Mouse (Mus musculus) forebrain, embryonic 14.5 days (tissue): ENCODE data around the gene G3bp2. TPM values are rescaled to one million over a fixed set of nuclear protein-coding genes. Genes with fewer than 3 reads are reported as not detected.

Source experiments
- ATAC-seq: fragments of 200-750 bp; cut with Nextera tagmentation; 2 replicates; pipeline ENCODE4 v1.8.0; 2017; ENCODE audit warnings: mild to moderate bottlenecking, moderate library complexity
- DNase-seq: peaks from one replicate; pipeline ENCODE4 v3.0.0-alpha.2; 2015; ENCODE audit warnings: low spot score
- H3K27ac ChIP-seq: fragments of 300-500 bp; sonication (generic); 2 replicates; pipeline ENCODE4 v1.5.1; 2014; ENCODE audit warnings: low read depth, mild to moderate bottlenecking, control low read depth, low read length, moderate library complexity
- H3K27me3 ChIP-seq: fragments of 300-500 bp; sonication (generic); replicated peaks from 2 replicates; pipeline ENCODE4 v1.6.1; 2014; ENCODE audit warnings: low read length, control low read depth, mixed read lengths; ENCODE audit not compliant: control insufficient read depth, insufficient read depth
- H3K36me3 ChIP-seq: fragments of 300-500 bp; sonication (generic); 2 replicates; pipeline ENCODE4 v1.6.1; 2014; ENCODE audit warnings: low read length, control low read depth; ENCODE audit not compliant: control insufficient read depth, insufficient read depth
- H3K4me1 ChIP-seq: fragments of 300-500 bp; sonication (generic); 2 replicates; pipeline ENCODE4 v1.6.1; 2014; ENCODE audit warnings: antibody characterized with exemption, low read length, control low read depth; ENCODE audit not compliant: control insufficient read depth, insufficient read depth
- H3K4me2 ChIP-seq: fragments of 300-500 bp; sonication (generic); 2 replicates; pipeline ENCODE4 v1.6.1; 2014; ENCODE audit warnings: mild to moderate bottlenecking, control low read depth, low read length
- H3K4me3 ChIP-seq: fragments of 300-500 bp; sonication (generic); 2 replicates; pipeline ENCODE4 v1.5.1; 2014; ENCODE audit warnings: low read depth, low read length, control low read depth
- H3K9ac ChIP-seq: fragments of 300-500 bp; sonication (generic); 2 replicates; pipeline ENCODE4 v1.6.1; 2014; ENCODE audit warnings: mild to moderate bottlenecking, low read length, control low read depth, moderate library complexity
- H3K9me3 ChIP-seq: fragments of 300-500 bp; sonication (generic); replicated peaks from 2 replicates; pipeline ENCODE4 v1.6.1; 2016; ENCODE audit warnings: low read length, control low read depth, mixed read lengths; ENCODE audit not compliant: control insufficient read depth
- WGBS: fragments of 180-500 bp; shearing (Covaris S2); extraction: QIAGEN DNeasy Blood & Tissue Kit; methylation state at CpG from one replicate; pipeline ENCODE4 v1.1.7; 2014; 5-methylcytosine and 5-hydroxymethylcytosine counted together
- polyA plus RNA-seq: library from polyadenylated mRNA; unstranded; fragments of >200 nt; fragmentation: Nextera tagmentation; extraction: Ambion mirVana; gene quantifications from 2 replicates; pipeline ENCODE4 v1.2.1, GENCODE M21; 2014

The G3bp2 gene
- polyA plus RNA-seq, 1 experiment from 2014 or later, result 351 TPM

DNA sequence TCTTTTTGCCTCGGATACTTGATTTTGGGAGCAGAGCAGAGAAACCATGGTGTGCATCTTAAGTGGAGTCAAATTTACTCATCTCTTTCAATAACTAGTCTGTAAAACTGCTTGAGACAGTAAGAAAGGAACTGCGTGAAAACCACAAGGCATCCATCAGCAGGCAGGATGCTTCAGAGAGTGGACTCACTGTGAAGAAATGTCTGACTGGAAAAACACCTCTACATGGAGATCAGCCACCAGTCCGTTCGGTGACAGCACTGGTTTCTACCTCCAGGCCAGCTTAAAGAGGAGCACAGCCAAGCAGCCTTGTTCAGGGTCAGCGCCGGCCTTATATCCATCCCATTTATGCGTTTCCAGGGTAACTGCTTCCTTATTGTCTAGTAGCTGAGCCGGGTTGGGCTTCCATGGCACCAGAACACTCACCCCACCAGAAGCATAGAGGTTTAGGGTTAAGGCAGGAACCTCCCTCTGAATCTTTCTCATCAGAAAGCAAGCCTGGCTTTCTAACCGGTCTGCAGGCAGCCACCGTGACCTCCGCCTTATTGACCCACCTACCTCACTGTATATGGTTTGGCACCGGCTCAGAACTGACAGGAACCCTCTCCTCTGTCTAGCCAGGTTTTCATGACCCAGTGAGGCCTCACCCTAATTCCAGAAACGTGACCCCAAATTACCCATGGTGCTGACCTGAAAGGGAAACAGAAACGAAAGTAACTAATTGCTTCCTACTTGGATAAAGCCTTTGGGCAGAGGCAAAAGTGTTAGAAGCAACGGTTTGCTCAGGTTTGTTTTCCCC, 9.9 kb upstream of the G3bp2 start:
- no peaks in the 10 kb centered on the region for H3K4me1 ChIP-seq
- no peaks in the 10 kb centered on the region for H3K27me3 ChIP-seq
- H3K9me3 ChIP-seq, result no peaks in the 10 kb centered on the region
- no peaks in the 10 kb centered on the region for H3K36me3 ChIP-seq
- H3K9ac ChIP-seq, result no peak overlapping the region; the same call in 1 of the 2 replicates
- no peak overlapping the region for H3K4me3 ChIP-seq
- no peak overlapping the region for H3K27ac ChIP-seq
- DNase-seq (no peak), ATAC-seq (no peak)
- H3K4me2 ChIP-seq, result no peak overlapping the region
- WGBS, result 54% methylated on average over 15 of the region's 15 CpGs

DNA sequence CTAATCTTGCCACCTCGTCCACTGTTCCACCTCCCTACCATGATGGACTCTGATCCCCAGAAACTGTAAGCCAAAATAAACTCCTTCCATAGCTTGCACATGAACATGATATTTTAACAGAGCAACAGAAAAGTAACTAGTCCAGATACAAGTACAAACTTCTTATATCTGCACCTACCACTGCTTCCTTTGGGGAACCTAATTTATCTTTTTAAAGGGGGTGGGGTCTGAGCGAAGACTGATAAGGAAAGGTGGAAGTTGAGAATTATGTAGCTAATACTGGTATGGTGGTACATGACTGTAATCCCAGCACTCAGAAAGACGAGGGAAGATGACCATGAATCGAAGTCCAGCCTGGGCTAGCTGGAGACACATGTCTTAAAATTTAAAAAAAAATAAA, 4.0 kb upstream of the G3bp2 start:
- no peaks in the 10 kb centered on the region for H3K9me3 ChIP-seq
- H3K27ac ChIP-seq, result no peak overlapping the region
- WGBS, result 86% methylated on average over 4 of the region's 4 CpGs
- DNase-seq, result no peak
- H3K27me3 ChIP-seq, result no peaks in the 10 kb centered on the region
- no peak overlapping the region for H3K4me3 ChIP-seq
- H3K4me1 ChIP-seq, result no peaks in the 10 kb centered on the region
- H3K9ac ChIP-seq, result no peak overlapping the region
- no peak for ATAC-seq
- H3K36me3 ChIP-seq, result no peaks in the 10 kb centered on the region
- H3K4me2 ChIP-seq, result no peak overlapping the region

DNA sequence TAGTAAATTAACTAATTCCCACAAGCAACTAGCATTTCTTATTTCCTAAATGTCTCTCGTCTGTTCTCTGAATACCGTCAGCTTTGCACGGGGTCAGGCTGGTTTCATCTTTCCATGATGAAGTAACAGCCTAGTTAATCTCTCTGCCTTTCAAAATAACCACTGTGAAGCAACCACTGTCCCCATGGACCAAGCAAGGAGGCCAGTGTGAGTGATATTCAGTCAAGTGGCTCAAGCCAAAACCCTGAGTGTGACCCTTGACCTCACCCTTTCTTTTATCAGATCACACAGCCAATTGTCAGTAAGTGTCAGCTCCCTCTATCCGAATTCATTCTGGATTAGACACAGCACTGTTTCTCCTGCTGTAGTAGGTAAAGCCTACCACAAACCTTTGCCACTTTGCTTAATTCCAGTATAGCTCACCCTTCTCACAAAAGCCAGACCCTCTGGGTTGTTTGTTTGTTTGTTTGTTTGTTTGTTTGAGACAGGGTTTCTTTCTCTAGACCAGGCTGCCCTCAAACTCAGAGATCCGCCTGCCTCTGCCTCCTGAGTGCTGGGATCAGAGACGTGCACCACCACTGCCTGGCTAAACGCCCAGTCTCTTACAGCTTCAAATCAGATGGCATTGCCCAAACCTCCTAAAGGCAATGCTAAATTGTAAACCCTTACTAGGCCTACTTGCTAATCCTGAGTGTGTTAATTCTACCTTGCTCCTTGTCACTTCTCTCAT, 2.5 kb upstream of the G3bp2 start:
- peaks cover 13% of the 10 kb centered on the region for H3K4me1 ChIP-seq
- no peak for ATAC-seq
- H3K27me3 ChIP-seq, result no peaks in the 10 kb centered on the region
- H3K4me2 ChIP-seq, result no peak overlapping the region
- no peak overlapping the region for H3K27ac ChIP-seq
- H3K4me3 ChIP-seq, result no peak overlapping the region
- 87% methylated on average over 7 of the region's 7 CpGs for WGBS
- H3K9me3 ChIP-seq, result no peaks in the 10 kb centered on the region
- no peak overlapping the region for H3K9ac ChIP-seq
- no peaks in the 10 kb centered on the region for H3K36me3 ChIP-seq
- no peak for DNase-seq

DNA sequence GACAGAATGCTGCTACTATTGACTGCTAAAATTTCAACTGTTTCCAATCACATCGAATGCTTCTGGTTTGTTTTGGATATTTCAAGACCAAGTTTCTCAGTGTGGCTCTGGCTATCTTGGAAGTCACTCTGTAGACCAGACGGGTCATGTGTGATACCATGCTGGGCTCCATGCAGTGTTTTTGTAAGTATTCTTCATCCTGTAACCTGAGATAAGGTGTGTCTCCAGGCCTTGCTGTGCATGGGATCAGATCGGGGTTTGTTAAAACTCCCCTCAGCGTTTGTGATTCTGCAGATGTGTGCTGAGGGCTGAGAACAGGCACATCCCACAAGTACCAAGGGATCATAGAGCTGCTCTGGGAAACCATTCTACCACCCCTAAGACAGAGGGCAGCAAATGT, 1.7 kb upstream of the G3bp2 start:
- Histone ChIP-seq H3K4me1 (peaks cover 20% of the 10 kb centered on the region), H3K4me2 (no peak overlapping the region), H3K36me3 (no peaks in the 10 kb centered on the region), H3K27ac (no peak overlapping the region), H3K27me3 (no peaks in the 10 kb centered on the region), H3K9me3 (no peaks in the 10 kb centered on the region), H3K4me3 (no peak overlapping the region), H3K9ac (no peak overlapping the region)
- ATAC-seq (no peak), DNase-seq (no peak)
- 77% methylated on average over 4 of the region's 4 CpGs for WGBS

DNA sequence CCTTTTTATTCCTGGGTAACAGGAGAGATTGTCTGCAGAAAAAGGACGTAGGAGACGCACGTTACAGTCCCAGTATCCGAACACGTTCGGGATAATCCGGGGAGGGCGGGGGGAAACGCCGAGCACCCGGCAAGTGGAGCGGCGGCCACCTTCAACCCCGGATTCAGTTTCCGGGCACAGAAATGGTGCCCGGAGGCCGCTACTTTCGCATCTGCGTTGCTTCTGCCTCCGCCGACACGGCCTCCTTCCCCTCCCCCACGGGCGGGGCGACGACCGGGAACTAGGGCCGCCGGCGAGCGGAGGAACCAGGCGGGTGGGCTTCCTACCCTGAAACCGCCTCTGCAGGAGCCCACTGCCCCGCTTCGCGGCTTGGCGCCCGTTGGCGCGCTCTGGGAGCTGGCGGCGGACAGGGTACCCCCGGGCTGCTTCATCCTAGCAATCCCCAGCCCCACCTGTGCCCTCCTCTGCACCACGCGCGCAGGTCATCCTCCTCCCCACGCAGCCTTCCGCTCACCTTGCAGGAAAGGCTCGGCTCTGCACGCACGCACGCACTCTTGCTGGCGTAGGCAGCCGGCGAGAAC, 608 bp downstream of the G3bp2 start:
- peak overlapping the region; percentile 97 for H3K4me3 ChIP-seq
- H3K4me1 ChIP-seq, result peaks cover 20% of the 10 kb centered on the region
- ATAC-seq (peak; percentile 67; the same call in 1 of the 2 replicates), DNase-seq (peak; percentile 67)
- H3K27ac ChIP-seq, result peak overlapping the region; percentile 99
- under 1% methylated on average over 54 of the region's 55 CpGs for WGBS
- H3K27me3 ChIP-seq, result no peaks in the 10 kb centered on the region
- H3K9ac ChIP-seq, result peak overlapping the region; percentile 97
- H3K9me3 ChIP-seq, result no peaks in the 10 kb centered on the region
- H3K36me3 ChIP-seq, result no peaks in the 10 kb centered on the region
- H3K4me2 ChIP-seq, result peak overlapping the region; percentile 64

DNA sequence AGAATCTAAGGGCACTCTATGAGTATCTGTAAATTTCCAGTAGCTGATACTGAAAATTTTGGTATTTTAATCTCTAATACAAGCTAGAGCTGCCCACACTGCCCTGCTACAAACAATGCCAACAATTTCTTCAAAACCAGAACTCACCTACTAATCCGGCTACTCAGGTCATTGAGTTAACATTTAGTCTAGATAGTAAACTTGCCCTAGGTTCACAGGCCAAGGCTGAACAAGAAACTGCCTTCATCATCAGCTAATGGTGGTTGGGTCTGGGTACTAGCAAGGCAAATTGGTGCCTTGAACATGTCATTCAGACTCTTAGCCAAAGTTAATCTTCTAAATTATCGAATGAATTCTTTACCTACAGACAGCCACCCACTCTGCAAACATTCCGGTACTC, 2.2 kb downstream of the G3bp2 start:
- no peak overlapping the region for H3K27ac ChIP-seq
- no peaks in the 10 kb centered on the region for H3K27me3 ChIP-seq
- peak overlapping the region; percentile 64 for H3K4me2 ChIP-seq
- DNase-seq (no peak), ATAC-seq (no peak)
- no peaks in the 10 kb centered on the region for H3K36me3 ChIP-seq
- 75% methylated on average over 3 of the region's 3 CpGs for WGBS
- H3K4me1 ChIP-seq, result peaks cover 20% of the 10 kb centered on the region
- H3K9ac ChIP-seq, result peak overlapping the region; percentile 97; the same call in 1 of the 2 replicates
- peak overlapping the region; percentile 97; the same call in 1 of the 2 replicates for H3K4me3 ChIP-seq
- no peaks in the 10 kb centered on the region for H3K9me3 ChIP-seq

DNA sequence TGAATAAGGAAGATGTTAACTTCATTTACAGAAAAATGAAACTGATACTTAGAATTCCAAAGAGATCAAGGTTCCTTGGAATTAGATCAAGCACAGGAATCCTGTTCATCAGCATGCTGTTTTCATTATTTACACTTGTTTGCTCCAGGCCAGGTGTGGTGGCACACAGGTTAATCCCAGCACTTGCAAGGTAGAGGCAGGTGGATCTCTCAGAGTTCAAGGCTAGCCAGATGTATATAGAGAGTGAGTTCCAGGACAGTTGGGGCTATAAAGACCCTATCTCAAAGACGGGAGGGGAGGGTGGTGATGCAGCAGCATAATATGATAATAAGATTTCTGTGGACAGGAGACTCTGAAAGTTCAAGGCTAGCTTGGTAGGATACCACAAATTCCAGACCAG, 3.1 kb downstream of the G3bp2 start:
- Histone ChIP-seq H3K9ac (no peak overlapping the region), H3K4me1 (peaks cover 20% of the 10 kb centered on the region), H3K4me3 (no peak overlapping the region), H3K27ac (no peak overlapping the region), H3K36me3 (no peaks in the 10 kb centered on the region), H3K4me2 (no peak overlapping the region), H3K27me3 (no peaks in the 10 kb centered on the region), H3K9me3 (no peaks in the 10 kb centered on the region)
- WGBS, result 81% methylated on average over 1 of the region's 1 CpGs
- DNase-seq, result no peak
- ATAC-seq, result no peak

DNA sequence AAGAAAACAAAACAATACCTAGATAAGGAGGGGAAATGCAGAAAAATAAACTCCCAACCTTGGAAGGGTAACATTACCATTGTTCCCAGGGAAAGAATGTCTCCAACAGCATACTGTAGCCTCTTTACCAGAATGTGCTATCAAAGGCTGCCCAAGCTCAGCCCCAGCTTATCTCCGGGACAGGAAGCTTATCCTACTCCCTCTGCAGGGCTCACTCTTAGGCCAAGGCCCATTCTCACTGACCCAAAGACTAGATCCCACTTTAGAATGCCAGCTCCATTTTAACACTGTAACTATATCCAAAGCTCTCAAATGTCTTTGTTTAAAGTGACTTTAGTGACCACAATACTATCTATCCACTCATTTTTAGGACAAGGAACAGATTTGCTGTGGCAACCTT, 4.2 kb downstream of the G3bp2 start:
- no peak for ATAC-seq
- peaks cover 20% of the 10 kb centered on the region for H3K4me1 ChIP-seq
- DNase-seq, result no peak
- H3K27me3 ChIP-seq, result no peaks in the 10 kb centered on the region
- H3K27ac ChIP-seq, result no peak overlapping the region
- H3K36me3 ChIP-seq, result no peaks in the 10 kb centered on the region
- 91% methylated on average over 1 of the region's 1 CpGs for WGBS
- H3K9me3 ChIP-seq, result no peaks in the 10 kb centered on the region
- H3K4me3 ChIP-seq, result no peak overlapping the region
- H3K4me2 ChIP-seq, result no peak overlapping the region
- no peak overlapping the region for H3K9ac ChIP-seq

DNA sequence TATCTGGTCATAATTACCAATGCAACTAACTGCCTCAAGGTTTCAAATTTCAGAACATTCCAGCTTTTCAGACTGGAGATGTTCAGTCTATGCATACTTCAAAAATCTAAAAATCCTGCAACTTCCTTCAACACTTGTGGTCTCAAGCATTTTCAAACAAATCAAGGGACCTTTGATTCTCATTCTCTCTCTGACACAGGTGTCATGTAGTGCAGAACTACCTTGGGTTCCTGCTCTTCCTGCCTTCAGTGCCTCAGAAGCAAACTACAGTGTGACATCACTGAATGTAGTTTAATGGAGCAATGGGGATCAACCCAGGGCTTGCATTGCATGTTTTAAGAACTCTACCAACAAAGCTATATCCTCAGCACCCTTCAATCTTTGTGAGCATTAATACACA, 4.8 kb downstream of the G3bp2 start:
- peaks cover 20% of the 10 kb centered on the region for H3K4me1 ChIP-seq
- H3K4me3 ChIP-seq, result no peak overlapping the region
- no peak for DNase-seq
- no peaks in the 10 kb centered on the region for H3K36me3 ChIP-seq
- no peaks in the 10 kb centered on the region for H3K9me3 ChIP-seq
- no peak overlapping the region for H3K9ac ChIP-seq
- H3K4me2 ChIP-seq, result no peak overlapping the region
- no peak for ATAC-seq
- no peaks in the 10 kb centered on the region for H3K27me3 ChIP-seq
- H3K27ac ChIP-seq, result no peak overlapping the region
